Mouse (Mus musculus) intestine, embryonic 15.5 days (tissue): ENCODE measurements around the gene Pgpep1. TPM values are rescaled to one million over a fixed set of nuclear protein-coding genes. Genes with fewer than 3 reads are reported as not detected.

ENCODE experiments used
- ATAC-seq: fragments of 200-750 bp; cut with Nextera tagmentation; 2 replicates; pipeline ENCODE4 v1.8.0; 2017; ENCODE audit warnings: moderate TSS enrichment, moderate library complexity
- H3K27ac ChIP-seq: fragments of 300-500 bp; sonication (generic); 2 replicates; pipeline ENCODE4 v1.5.1; 2015; ENCODE audit warnings: mild to moderate bottlenecking, inconsistent platforms
- H3K27me3 ChIP-seq: fragments of 300-500 bp; sonication (generic); replicated peaks from 2 replicates; pipeline ENCODE4 v1.6.1; 2015; ENCODE audit warnings: inconsistent platforms
- H3K36me3 ChIP-seq: fragments of 300-500 bp; sonication (generic); 2 replicates; pipeline ENCODE4 v1.6.1; 2015; ENCODE audit warnings: inconsistent platforms
- H3K4me1 ChIP-seq: fragments of 300-500 bp; sonication (generic); replicated peaks from 2 replicates; pipeline ENCODE4 v1.6.1; 2015; ENCODE audit warnings: inconsistent platforms
- H3K4me2 ChIP-seq: fragments of 300-500 bp; sonication (generic); replicated peaks from 2 replicates; pipeline ENCODE4 v1.6.1; 2015; ENCODE audit warnings: mild to moderate bottlenecking, inconsistent platforms
- H3K4me3 ChIP-seq: fragments of 300-500 bp; sonication (generic); replicated peaks from 2 replicates; pipeline ENCODE4 v1.5.1; 2015; ENCODE audit warnings: inconsistent platforms
- H3K9ac ChIP-seq: fragments of 300-500 bp; sonication (generic); 2 replicates; pipeline ENCODE4 v1.6.1; 2015; ENCODE audit warnings: inconsistent platforms
- H3K9me3 ChIP-seq: fragments of 300-500 bp; sonication (generic); 2 replicates; pipeline ENCODE4 v1.6.1; 2016; ENCODE audit warnings: inconsistent platforms
- WGBS: fragments of 180-500 bp; shearing (Covaris S2); methylation state at CpG from one replicate; pipeline ENCODE4 v1.1.7; 2015; 5-methylcytosine and 5-hydroxymethylcytosine counted together
- polyA plus RNA-seq: library from polyadenylated mRNA; unstranded; fragments of >200 nt; fragmentation: Nextera tagmentation; extraction: Ambion mirVana; gene quantifications from 2 replicates; pipeline ENCODE4 v1.2.1, GENCODE M21; 2015

The Pgpep1 gene
- polyA plus RNA-seq, 1 experiment from 2014 or later = 58.0 TPM

- Histone ChIP-seq H3K27ac (no peak overlapping the region), H3K4me2 (no peak overlapping the region), H3K9ac (no peak overlapping the region), H3K9me3 (no peaks in the 10 kb centered on the region), H3K36me3 (no peaks in the 10 kb centered on the region), H3K27me3 (no peaks in the 10 kb centered on the region), H3K4me1 (peaks cover 7% of the 10 kb centered on the region; the same call in 1 of the 2 replicates), H3K4me3 (no peak overlapping the region)
- ATAC-seq = no peak
- 15% methylated on average over 5 of the region's 5 CpGs for WGBS
Observed at GRCm38 (mm10) chr8:70625104-70625503, 35.1 kb downstream of the Pgpep1 start.

- Histone ChIP-seq H3K4me1 (no peaks in the 10 kb centered on the region; the same call in 1 of the 2 replicates), H3K4me3 (no peak overlapping the region), H3K9me3 (no peaks in the 10 kb centered on the region), H3K4me2 (no peak overlapping the region), H3K36me3 (no peaks in the 10 kb centered on the region), H3K9ac (no peak overlapping the region), H3K27me3 (no peaks in the 10 kb centered on the region), H3K27ac (no peak overlapping the region)
- no peak for ATAC-seq
- WGBS = 41% methylated on average over 3 of the region's 3 CpGs
Observed at GRCm38 (mm10) chr8:70622220-70622619, 38.0 kb downstream of the Pgpep1 start.

GRCm38 (mm10) chr8:70618888-70619334 lies 41.3 kb downstream of the Pgpep1 start:
- no peaks in the 10 kb centered on the region; the same call in 1 of the 2 replicates for H3K4me1 ChIP-seq
- no peak overlapping the region for H3K9ac ChIP-seq
- no peaks in the 10 kb centered on the region for H3K9me3 ChIP-seq
- H3K36me3 ChIP-seq = no peaks in the 10 kb centered on the region
- no peak overlapping the region for H3K4me2 ChIP-seq
- WGBS = 34% methylated on average over 9 of the region's 9 CpGs
- no peaks in the 10 kb centered on the region for H3K27me3 ChIP-seq
- H3K27ac ChIP-seq = no peak overlapping the region
- peak; percentile 89 for ATAC-seq
- no peak overlapping the region for H3K4me3 ChIP-seq

GRCm38 (mm10) chr8:70617985-70618384 lies 42.2 kb downstream of the Pgpep1 start:
- Histone ChIP-seq H3K27me3 (no peaks in the 10 kb centered on the region), H3K27ac (no peak overlapping the region), H3K9me3 (no peaks in the 10 kb centered on the region), H3K9ac (no peak overlapping the region), H3K4me2 (no peak overlapping the region), H3K4me3 (no peak overlapping the region), H3K36me3 (no peaks in the 10 kb centered on the region), H3K4me1 (no peaks in the 10 kb centered on the region; the same call in 1 of the 2 replicates)
- no peak for ATAC-seq
- WGBS = 83% methylated on average over 11 of the region's 11 CpGs

- no peak overlapping the region for H3K4me3 ChIP-seq
- H3K36me3 ChIP-seq = no peaks in the 10 kb centered on the region
- no peak overlapping the region for H3K4me2 ChIP-seq
- 57% methylated on average over 11 of the region's 11 CpGs for WGBS
- H3K9ac ChIP-seq = no peak overlapping the region
- H3K27ac ChIP-seq = no peak overlapping the region
- H3K27me3 ChIP-seq = no peaks in the 10 kb centered on the region
- no peaks in the 10 kb centered on the region; the same call in 1 of the 2 replicates for H3K4me1 ChIP-seq
- ATAC-seq = no peak
- no peaks in the 10 kb centered on the region for H3K9me3 ChIP-seq
Observed at GRCm38 (mm10) chr8:70616645-70617044, 43.5 kb downstream of the Pgpep1 start.

- H3K9ac ChIP-seq = no peak within 1 kb of the TSS
- no peak within 1 kb of the TSS for H3K4me2 ChIP-seq
- 84% methylated on average over 3 of the region's 3 CpGs for WGBS
Observed at GRCm38 (mm10) chr8:70615894-70616293, 44.3 kb downstream of the Pgpep1 start, which contains the start of gene Lrrc25. Gene Lrrc25, plus strand, starts transcription at chr8:70616155.

GRCm38 (mm10) chr8:70615281-70615680 lies 44.9 kb downstream of the Pgpep1 start:
- Histone ChIP-seq H3K4me2 (no peak overlapping the region), H3K27ac (no peak overlapping the region), H3K27me3 (no peaks in the 10 kb centered on the region), H3K9me3 (no peaks in the 10 kb centered on the region), H3K36me3 (no peaks in the 10 kb centered on the region), H3K4me3 (no peak overlapping the region), H3K9ac (no peak overlapping the region), H3K4me1 (peaks cover 5% of the 10 kb centered on the region)
- WGBS = 85% methylated on average over 8 of the region's 8 CpGs
- no peak for ATAC-seq

More at GRCm38 (mm10) chr8:70615894-70616293, 44.3 kb downstream of the Pgpep1 start, which contains the start of gene Lrrc25:
- no peaks in the 10 kb centered on the region for H3K36me3 ChIP-seq
- H3K27ac ChIP-seq = no peak within 1 kb of the TSS
- no peak for ATAC-seq
- no peaks in the 10 kb centered on the region for H3K9me3 ChIP-seq
- H3K27me3 ChIP-seq = no peaks in the 10 kb centered on the region
- H3K4me1 ChIP-seq = no peaks in the 10 kb centered on the region; the same call in 1 of the 2 replicates
- no peak within 1 kb of the TSS for H3K4me3 ChIP-seq

- H3K27ac ChIP-seq = no peak overlapping the region
- H3K4me1 ChIP-seq = peaks cover 8% of the 10 kb centered on the region
- H3K4me3 ChIP-seq = no peak overlapping the region
- no peak overlapping the region for H3K4me2 ChIP-seq
- 67% methylated on average over 5 of the region's 5 CpGs for WGBS
- no peaks in the 10 kb centered on the region for H3K9me3 ChIP-seq
- no peak overlapping the region for H3K9ac ChIP-seq
- no peaks in the 10 kb centered on the region for H3K36me3 ChIP-seq
- no peak for ATAC-seq
- no peaks in the 10 kb centered on the region for H3K27me3 ChIP-seq
Observed at GRCm38 (mm10) chr8:70614469-70614868, 45.7 kb downstream of the Pgpep1 start.

- no peak overlapping the region for H3K27ac ChIP-seq
Observed at GRCm38 (mm10) chr8:70613763-70614162, 46.4 kb downstream of the Pgpep1 start.

GRCm38 (mm10) chr8:70611849-70612248 lies 48.3 kb downstream of the Pgpep1 start:
- Histone ChIP-seq H3K27me3 (no peaks in the 10 kb centered on the region), H3K36me3 (no peaks in the 10 kb centered on the region), H3K9ac (peak overlapping the region; percentile 62), H3K9me3 (no peaks in the 10 kb centered on the region), H3K4me3 (peak overlapping the region; percentile 79), H3K4me1 (peaks cover 29% of the 10 kb centered on the region), H3K4me2 (peak overlapping the region; percentile 98), H3K27ac (peak overlapping the region; percentile 81)
- ATAC-seq = 0 out of 2 replicates have a peak, but pooled peaks have one; percentile 0
- under 1% methylated on average over 6 of the region's 6 CpGs for WGBS

More at GRCm38 (mm10) chr8:70613763-70614162, 46.4 kb downstream of the Pgpep1 start:
- Histone ChIP-seq H3K36me3 (no peaks in the 10 kb centered on the region), H3K27me3 (no peaks in the 10 kb centered on the region), H3K4me1 (peaks cover 15% of the 10 kb centered on the region), H3K4me2 (no peak overlapping the region), H3K9me3 (no peaks in the 10 kb centered on the region), H3K4me3 (no peak overlapping the region), H3K9ac (no peak overlapping the region)
- WGBS = 9% methylated on average over 1 of the region's 1 CpGs
- ATAC-seq = no peak

GRCm38 (mm10) chr8:70610796-70611771 lies 49.1 kb downstream of the Pgpep1 start:
- Histone ChIP-seq H3K27me3 (no peaks in the 10 kb centered on the region), H3K27ac (peak overlapping the region; percentile 96), H3K9me3 (no peaks in the 10 kb centered on the region), H3K4me3 (peak overlapping the region; percentile 79), H3K4me2 (peak overlapping the region; percentile 98), H3K36me3 (no peaks in the 10 kb centered on the region), H3K9ac (peak overlapping the region; percentile 62), H3K4me1 (peaks cover 29% of the 10 kb centered on the region)
- WGBS = under 1% methylated on average over 54 of the region's 54 CpGs
- ATAC-seq = peak; percentile 14
